Mouse (Mus musculus): ENCODE measurements around the gene Dlgap1.
"Not testable (repeated sequence)": the region's sequence is repeated elsewhere in the genome, so short reads cannot be mapped to it uniquely, and the experiment has no call there.

The Dlgap1 gene

DNA sequence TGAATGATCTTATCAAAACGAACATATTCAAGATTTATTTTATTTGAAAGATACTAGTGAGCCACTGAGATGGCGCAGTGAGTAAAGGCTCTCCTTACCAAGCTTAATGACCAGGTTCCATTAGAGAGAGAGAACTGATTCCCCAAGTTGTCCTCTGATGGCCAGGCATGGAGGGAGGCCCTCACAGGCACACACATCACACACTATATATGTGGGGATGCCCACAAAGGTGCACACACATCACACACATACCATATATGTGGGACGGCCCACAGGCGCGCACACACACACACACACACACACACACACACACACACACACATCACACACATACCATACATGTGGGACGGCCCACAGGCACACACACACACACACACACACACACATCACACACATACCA is 868.6 kb downstream of the Dlgap1 start:
- in situ Hi-C loops (cut with MboI, MseI), result not testable (repeated sequence)

DNA sequence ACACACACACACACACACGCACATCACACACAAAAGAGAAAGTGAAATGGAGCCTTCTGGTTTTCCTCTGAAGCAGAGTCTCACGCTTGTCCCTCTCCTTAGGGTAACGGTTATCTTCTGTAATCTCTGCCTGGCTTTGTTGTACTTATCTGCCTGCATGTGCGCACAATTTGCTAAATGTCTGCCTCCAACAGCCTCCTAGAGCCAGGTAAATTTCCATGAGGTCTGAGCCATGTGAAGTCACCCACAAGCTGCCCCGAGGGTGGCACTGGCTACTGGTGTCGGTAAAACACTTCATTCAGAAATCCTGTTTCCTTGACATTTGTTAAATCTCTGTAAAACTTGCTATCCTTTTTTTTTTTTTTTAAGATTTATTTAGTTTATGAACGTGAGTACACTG is 869.2 kb downstream of the Dlgap1 start:
- in situ Hi-C loops (cut with MboI, MseI), result no loop called here

DNA sequence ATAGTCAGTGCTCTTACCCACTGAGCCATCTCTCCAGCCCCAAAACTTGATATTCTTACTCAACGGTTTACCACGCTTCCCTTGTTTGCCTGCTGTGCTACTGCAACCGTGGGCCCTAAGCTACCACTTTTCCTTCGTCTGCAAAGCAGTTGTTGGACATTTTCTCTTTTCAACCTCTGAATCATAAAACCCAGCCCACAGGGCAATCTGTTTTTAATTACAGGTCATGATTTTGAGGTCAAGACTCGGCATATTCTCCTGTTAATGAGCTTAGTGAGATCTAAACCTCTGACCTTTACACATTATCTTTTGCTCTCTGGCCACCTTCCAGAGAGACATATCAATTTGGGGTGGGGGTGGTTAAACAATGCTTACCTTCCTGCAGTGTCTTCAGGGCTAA is 869.7 kb downstream of the Dlgap1 start:
- in situ Hi-C loops (cut with MboI, MseI), result no loop called here

DNA sequence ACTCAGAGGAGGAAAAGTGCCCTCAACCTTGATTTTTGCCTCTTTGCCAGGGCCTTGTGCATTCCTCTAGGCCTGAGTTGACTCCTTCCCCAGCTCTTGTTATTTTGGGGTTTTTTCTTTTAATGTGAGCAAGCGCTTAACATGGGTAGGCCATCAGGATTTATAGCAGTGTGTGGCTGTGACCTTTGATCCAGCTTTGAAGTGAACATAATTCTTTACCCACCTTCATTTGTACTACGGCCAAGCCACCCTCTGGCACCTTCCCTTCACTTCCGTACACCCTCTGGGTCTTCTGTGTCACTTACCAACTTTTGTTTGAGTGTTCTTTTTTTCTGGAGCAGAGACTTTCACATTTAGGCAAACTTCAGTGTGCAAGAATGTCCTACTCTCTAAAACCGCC is 874.4 kb downstream of the Dlgap1 start:
- in situ Hi-C loops (cut with MboI, MseI), result no loop called here

DNA sequence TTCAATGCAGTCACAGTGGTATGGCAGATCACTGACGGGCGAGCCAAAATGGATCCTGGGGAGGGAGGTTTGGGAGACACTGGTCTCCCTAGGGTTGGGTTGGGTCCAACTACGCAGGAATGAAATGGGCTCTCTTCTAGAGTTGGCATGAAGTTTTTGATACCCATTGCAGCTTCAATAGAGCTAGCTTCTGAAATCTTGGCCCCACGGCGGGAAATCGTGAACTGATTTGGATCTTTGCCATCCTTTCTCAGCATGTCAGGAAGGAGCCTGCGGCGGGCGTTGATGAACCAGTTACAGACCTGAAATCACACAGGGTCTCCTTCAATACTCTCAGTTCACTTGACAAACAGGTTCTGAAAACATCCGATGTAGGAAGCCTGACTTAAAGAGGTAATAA is 876.1 kb downstream of the Dlgap1 start:
- in situ Hi-C loops (cut with MboI, MseI), result no loop called here

DNA sequence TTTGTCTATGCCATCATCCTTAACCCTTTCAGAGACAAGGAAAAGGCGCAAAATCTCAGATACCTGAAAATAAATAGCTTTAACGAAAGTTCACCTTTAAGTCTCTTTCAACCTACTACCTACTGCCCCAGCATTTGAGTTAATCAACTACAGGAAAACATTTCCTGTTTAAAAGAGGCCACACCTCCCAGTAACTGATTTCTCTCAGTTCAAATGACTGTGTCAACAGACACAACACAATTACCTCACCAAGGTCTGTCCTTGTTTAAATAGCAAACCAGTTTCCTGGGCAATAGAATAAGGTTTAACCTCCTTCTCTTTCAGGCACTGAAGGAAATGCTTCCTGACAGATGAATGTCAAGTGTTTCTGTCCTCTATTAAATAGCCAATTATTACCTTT is 876.7 kb downstream of the Dlgap1 start:
- in situ Hi-C loops (cut with MboI, MseI), result no loop called here

DNA sequence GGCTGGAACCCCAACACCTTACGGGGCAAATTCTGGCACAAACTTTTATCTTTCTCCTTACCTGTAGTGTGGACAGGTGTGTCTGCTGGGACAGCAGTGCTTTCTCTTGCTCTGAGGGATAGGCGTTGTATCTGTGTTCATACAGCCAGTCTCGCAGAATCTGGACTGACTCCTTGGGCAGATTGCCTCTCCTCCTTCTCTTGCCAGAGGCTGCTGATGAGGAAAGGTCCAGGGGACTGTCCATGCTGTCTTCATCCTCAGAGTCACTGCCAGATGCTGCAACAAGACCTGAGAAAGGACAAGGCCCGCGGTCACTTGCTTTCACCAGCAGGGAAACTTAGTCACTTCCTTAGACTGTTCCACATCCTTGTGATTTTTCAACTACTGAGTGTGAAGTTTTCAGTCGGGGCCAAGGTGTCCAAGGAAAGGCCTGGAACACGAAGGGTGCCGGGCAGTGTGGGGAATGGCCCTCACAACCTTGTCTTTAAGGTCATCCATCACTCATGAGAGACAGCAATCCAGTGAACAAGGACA is 877.3 kb downstream of the Dlgap1 start:
- in situ Hi-C loops (cut with MboI, MseI), result no loop called here

DNA sequence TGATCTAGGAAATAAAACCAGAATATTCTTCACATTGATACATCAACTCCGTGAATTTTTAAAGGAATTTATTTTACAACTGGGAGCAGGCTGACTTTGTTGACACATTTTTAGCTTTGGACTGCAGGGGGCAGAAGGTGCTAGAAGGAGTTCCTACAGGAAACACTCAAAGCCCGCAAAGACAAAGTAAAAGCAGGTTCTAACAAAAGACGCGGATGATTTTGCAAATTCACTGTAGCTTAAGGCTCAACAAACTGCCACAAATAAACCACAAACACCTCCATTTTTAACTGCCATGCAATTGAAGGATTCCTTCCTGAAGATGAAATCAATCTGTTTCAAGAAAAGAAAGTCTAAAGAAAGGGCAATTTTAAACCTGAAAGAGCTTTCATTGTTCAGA is 878.2 kb downstream of the Dlgap1 start:
- in situ Hi-C loops (cut with MboI, MseI), result no loop called here

DNA sequence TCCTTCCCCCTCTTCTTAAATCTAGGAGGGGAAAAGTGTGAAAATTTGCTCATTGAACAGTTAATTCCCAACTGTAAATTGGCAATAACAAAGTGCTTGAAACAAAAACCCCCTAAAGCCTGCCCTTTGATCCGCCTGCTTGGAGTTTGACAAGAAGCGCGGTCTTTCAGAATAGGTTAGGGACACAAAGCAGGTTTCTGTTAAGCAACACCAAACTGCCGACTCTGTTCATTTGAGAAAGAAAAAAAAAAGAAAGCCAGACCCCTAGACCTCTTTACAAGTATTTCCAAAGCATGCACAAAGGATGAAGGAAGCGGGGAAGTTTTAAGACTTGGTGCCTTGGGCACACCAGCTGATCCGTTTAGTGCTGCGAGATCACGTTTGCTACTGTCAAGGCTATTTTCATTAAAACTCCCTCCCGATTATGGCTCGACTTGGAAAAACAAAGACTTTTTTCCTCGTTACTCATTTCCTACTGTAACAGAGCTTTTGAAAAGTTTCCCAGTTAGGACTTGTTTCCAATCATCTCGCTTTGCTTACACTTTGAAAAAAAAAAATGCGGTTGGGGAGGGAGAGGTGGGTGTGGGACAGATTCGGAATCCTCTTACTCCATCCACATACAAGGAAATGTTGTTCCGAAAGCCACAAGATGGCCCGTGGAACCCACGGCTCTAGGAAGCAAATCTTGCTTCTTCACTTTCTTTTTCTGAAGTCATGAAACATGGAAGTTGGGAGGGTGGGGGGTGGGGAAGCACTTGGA is 879.1 kb downstream of the Dlgap1 start:
- in situ Hi-C loops (cut with MboI, MseI), result no loop called here

DNA sequence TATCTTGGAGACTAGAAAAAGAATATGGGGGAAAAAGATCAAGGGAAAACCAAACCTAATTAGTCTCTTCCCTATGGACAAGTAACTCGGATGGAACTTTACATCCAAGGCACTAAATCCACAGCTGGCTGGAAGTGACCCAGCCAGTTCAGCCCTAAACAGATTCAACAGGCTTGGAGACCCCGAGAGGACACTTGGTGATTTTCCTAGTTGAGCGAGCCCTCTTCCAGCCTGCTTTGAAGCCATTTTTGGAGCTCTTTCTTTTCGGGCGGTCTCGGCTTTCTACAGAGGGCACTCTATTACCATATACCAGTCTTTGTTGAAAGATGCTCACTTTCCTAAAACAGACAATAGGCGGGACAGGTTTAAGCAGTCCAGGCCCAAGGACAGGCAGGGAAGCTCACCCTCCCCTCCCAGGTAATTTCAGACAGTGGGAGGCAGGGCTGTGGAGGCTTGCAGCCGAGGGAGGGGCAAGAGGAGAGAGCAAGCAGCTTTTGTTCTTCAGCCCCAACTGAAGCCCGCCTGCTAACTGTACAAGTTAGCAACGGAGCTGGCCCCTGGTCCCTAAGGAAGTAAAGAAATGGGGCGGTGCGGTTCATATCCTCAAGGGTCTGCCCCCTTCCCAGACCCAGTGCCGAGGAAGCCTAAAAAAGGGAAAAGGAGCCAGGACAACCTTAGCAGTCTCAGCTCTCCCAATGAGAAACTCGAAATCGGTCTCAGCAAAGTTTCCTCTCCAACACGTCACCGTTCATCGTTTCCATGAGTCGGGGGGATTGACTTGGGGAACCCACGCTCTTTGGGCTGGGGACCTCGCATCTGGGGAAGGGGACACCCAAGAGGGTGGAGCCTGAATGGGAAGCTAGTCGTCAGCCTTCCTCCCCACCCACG is 879.9 kb downstream of the Dlgap1 start:
- in situ Hi-C loops (cut with MboI, MseI), result no loop called here

DNA sequence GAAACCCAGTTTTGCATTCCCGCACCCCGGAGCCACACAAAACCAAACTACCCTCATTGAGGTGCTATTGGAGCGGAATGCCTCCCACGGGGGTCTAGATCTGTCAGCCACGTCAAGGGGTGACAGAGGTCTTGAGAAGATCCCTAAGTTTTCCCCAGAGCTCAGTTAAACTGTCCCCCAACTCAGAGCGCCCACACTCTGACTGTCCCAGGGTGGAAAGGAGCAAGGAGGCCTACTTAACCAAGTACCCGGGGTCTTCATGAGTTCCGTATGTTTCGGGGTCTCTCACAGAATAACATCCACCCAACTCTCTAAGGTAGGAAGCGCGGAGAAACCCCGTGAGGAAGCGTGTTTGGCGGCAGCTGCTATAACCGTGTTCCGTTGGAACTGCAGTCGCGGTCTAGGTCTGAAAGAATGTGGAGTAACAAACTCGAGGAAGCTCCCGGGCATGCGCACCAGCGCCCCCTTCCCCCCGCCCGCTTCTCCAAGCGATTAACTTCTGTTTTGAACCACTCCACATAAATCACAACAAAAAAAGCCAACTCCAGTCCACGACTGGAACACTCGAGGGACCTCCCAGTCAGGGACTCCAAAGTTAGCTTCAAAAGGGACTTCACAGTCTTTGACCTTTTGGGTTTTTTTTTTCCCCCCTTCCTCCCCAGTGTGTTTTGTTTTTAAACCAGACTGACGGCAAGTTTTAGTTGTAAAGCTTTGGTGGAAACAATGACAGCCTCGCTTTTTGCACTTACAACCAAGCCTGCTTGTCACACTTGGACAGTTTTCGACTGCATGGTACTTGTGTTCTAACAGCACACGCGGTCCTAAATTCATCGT is 880.7 kb downstream of the Dlgap1 start:
- in situ Hi-C loops (cut with MboI, MseI), result loop anchor here (5.0 to 25.0 kb wide), 2 partner anchors 138 to 1437 kb away; no protein-coding TSS in a partner anchor

DNA sequence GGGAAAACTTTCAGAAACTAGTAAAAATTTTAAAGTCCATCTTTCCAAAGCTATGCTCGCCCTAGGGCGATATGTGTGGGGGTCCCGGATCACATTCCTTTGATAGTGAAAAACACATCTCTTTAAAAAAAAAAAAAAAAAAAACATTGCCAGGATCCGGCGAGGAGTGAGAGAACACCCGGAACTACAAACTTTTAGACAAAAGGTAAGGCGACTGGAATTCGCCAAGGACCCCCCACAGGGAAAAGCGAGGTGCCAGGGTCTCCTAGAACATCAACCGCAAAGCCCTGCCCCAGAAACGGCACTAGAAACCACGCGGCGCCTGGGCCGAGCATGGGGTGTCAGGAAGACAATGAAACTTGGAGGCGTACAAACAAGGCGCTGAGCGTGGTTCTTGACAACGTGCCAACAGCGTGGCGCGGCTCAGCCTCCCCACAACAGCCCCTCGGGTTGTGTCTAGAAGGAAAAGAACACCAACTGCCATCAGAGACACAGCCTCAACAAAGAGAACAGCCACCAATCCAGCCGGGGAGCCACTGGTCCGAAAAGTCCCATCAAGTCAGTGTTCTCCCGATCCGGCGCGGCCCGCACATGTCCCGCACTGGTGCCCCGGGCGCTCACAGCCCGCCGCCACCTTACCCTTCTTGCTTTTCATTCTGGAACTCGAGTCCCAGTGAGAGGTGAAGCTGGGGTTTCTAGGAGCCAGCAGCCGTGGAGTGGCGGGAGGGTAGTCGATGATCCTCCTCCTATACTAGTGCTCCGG is 881.5 kb downstream of the Dlgap1 start:
- in situ Hi-C loops (cut with MboI, MseI), result loop anchor here (5.0 to 25.0 kb wide), 2 partner anchors 137 to 1438 kb away; no protein-coding TSS in a partner anchor

DNA sequence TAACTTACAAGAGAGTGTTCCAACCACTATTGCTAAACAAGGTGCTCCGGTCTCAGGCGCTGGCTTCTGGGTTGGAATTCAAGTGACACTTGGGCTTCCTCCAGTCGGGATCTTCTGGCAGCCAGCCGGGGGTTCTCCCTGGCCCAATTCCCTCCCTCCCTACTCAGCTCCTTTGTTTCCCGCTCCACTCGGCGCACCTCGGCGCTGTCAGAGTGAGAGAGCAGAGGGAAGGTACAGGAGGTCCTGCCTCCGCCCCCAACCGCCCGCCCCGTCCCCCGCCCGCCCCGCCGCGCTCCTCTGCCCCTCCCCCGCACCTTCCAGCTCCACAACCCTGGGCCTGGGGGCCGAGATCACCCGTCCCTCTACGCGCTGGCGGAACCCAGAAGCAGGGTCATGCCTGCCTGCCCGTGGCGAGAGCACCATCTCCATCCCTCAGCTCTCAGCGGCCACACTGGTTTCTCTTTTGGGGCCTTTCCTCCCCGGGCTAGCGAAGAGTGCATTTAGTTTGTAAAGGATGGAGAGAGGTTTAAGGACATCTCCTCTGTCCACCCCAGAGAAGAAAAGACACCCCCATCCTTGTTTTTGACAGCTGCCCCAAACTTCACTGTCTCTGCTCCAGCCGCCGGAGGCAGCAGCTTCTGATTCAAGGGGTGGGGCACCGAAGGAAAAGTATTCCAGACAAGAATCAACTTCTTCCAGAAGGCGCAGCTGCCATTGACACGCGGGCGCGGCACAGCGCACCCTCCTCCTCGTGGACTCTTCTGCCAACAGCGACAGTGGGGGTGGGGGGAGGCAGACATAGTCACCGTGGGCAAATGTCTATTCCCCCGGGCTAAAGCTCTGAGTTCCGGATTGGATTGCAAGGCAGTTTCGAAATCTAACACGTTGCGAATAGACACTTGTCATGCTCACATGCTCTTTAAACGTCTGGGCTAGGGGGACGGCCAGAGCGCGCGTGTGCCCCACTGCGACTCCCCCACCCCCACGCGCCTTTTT is 882.4 kb downstream of the Dlgap1 start:
- in situ Hi-C loops (cut with MboI, MseI), result loop anchor here (5.0 to 25.0 kb wide), 2 partner anchors 136 to 1439 kb away; no protein-coding TSS in a partner anchor

DNA sequence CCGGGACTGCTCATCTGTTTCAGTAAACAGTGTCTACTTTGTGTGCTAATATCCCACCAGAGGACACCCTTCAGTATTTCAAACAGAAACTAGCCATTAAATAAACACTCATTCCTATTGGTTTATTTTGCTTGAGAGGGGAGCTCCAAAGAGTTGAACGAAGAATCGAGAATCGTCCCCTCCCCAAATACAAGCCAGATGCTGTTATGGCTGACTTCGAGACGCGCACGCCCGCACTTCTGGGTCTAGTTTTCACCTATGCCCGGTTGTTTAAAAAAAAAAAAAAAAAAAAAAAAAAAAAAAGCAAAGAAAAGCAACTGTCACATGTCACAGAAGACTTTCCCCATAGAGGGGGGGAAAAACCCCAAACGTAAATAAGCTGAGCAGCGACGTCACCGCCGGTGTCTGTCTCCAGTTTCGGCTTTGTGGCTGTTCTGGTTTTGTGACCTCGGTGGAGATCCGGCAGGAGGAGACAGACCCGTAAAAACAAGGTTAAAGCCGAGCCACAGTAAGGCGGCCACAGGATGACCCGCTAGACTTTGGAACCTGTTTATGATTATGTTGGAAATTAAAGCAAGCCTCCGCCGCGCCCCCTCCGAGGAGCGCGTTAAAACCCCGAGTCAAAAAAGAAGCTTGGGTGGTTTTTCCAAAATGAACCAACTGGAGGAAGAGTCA is 883.3 kb downstream of the Dlgap1 start:
- in situ Hi-C loops (cut with MboI, MseI), result loop anchor here (5.0 to 25.0 kb wide), 2 partner anchors 135 to 1440 kb away; no protein-coding TSS in a partner anchor

DNA sequence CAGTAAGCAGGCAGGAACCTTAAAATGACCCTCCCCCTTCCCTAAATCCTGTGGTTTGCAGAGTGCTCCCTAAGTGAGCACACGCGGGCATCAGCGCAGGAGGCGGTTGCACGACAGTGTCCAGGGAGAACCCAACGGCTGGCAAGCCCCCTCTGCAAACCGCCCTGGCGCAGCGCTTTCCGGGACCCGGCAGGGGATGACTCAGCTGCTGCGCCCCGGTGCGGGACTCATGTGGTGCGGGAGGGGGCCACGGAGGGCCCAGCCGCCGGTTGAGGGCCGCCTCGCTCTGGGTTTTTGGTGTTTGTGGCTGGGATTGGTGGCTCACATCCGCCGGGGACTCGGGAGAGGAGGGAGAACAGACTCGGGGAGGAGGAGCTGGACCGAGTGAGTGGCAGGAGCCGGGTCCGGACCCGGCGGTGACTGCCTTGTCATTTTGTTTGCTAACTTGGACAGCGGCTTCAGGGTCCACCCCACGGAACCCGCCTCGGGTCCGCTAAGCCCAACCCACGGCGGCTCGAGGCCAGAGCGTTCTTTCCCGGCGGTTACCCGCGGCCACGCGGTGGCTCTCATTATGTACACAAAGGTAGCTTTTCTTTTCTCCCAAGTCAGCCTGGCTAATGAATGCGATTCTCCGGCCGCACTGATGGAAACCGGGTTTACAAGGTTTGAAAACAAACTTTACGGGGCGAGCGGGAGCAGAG is 884.0 kb downstream of the Dlgap1 start:
- in situ Hi-C loops (cut with MboI, MseI), result loop anchor here (5.0 to 25.0 kb wide), 2 partner anchors 134 to 1441 kb away; no protein-coding TSS in a partner anchor

DNA sequence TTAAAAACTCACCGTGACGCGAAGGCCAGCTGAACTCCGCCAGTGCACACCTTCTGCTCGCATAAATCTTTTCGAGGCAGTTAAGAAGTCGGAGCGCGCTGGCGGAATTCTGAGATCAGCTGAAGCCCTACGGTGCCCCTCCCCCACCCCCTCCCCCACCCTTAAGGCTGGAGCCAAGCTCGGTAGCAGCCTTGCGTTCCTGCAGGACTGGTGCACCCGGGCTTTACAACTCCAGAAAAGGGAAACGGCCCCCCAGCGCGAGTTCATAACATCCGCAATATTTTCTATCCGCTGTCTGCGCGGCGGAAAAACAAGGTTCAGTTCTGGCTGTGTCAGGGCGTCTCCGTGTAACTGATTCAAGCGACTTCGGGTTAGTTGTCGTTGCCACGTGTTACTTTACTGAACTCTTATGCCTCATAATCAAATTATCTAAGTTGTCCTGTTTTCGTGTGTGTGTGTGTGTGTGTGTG is 884.6 kb downstream of the Dlgap1 start, which contains the start of gene Tgif1:
Gene Tgif1, minus strand, starts transcription at position 111 of the 470 bp plus-strand sequence.
- in situ Hi-C loops (cut with MboI, MseI), result loop anchor here (5.0 to 25.0 kb wide), 2 partner anchors 134 to 1441 kb away; no protein-coding TSS in a partner anchor

DNA sequence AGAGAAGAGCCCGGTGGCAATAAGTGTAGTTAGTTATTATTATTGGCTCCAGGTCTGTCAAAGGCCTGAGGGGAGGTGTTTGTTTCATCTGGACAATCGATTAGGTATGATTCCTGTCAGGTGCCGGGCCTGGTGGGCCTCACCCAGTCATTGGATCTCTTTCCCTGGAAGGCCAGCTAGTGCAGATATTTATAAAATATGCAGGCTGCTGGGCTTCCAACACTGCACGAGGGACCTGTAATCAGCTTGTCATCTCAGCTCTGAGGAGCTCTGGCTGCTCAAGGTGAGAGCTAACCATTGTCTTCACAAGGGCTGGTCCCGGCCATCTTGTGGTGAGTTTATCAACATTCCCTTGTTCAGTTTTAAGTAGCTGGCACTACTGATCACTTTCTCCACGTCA is 885.1 kb downstream of the Dlgap1 start:
- in situ Hi-C loops (cut with MboI, MseI), result loop anchor here (5.0 to 25.0 kb wide), 2 partner anchors 133 to 1442 kb away; no protein-coding TSS in a partner anchor
